Mouse (Mus musculus) lung, postnatal 0 days (tissue): ENCODE measurements at regions not wholly inside any gene's neighbourhood (a gene's known extent, or its start where the extent isn't known, plus 50 kb on each side); places are given as distances from the start of the nearest gene placed in this dataset.
A peak's percentile ranks its signal among the peaks of the same experiment; 100 is the strongest.

ENCODE experiments used
- CTCF ChIP-seq: IDR thresholded peaks from 2 replicates; pipeline ENCODE4 v1.5.1; 2016; ENCODE audit warnings: antibody characterized with exemption, mild to moderate bottlenecking
- EP300 ChIP-seq: IDR thresholded peaks from 2 replicates; pipeline ENCODE4 v1.6.1; 2016; ENCODE audit warnings: antibody characterized with exemption, mild to moderate bottlenecking, control low read depth

DNA sequence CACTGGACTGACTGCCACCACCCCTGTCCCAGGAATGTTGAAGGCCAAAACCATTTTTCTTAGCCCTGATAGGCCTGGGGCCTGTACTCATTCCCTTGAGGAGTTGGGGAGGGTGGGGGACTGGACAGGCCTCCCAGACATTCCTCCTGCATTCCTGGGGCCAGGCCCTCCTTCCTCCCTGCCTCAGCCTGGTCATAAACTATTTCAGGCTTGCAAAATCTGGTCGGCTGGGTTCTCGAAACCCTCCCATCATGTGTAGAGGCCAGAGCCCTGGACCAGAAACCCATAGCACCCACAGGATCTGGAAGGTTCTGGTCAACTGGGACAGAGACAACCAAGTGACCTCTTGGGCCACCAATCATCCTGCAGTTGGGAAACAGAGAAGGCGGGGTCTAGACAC lies 87.2 kb downstream of the Vegfa start:
- no peak for TF ChIP-seq CTCF
- TF ChIP-seq EP300: peak; percentile 95
